Mouse (Mus musculus) heart, embryonic 14.5 days (tissue): ENCODE measurements around the gene Rab11fip3. TPM values are rescaled to one million over a fixed set of nuclear protein-coding genes. Genes with fewer than 3 reads are reported as not detected.
A peak's percentile ranks its signal among the peaks of the same experiment; 100 is the strongest.

ENCODE experiments used
- ATAC-seq: fragments of 200-750 bp; cut with Nextera tagmentation; 2 replicates; pipeline ENCODE4 v1.8.0; 2017; ENCODE audit warnings: low read depth, moderate TSS enrichment; ENCODE audit not compliant: insufficient number of reproducible peaks, insufficient read depth, low FRiP score
- H3K27ac ChIP-seq, 2 experiments: fragments of 200-500 bp in 1 of 2; fragments of 300-500 bp in 1 of 2; sonication (generic) in 1 of 2; replicated peaks in 1 of 2; 2 replicates each; pipeline ENCODE4 v1.5.1; 2012 to 2014; ENCODE audit warnings: low read depth in 2 of 2, low read length in 2 of 2, control low read depth in 1 of 2, mild to moderate bottlenecking in 1 of 2, mixed read lengths in 1 of 2; ENCODE audit not compliant: control insufficient read depth in 1 of 2, insufficient read depth in 1 of 2
- H3K27me3 ChIP-seq: fragments of 300-500 bp; sonication (generic); 2 replicates; pipeline ENCODE4 v1.6.1; 2014; ENCODE audit warnings: mild to moderate bottlenecking, low read length, control low read depth; ENCODE audit not compliant: control insufficient read depth, insufficient read depth
- H3K36me3 ChIP-seq: fragments of 300-500 bp; sonication (generic); 2 replicates; pipeline ENCODE4 v1.6.1; 2014; ENCODE audit warnings: mild to moderate bottlenecking, control low read depth, low read length, mixed read lengths; ENCODE audit not compliant: control insufficient read depth, insufficient read depth
- H3K4me1 ChIP-seq, 2 experiments: fragments of 200-500 bp in 1 of 2; fragments of 300-500 bp in 1 of 2; sonication (generic) in 1 of 2; 2 replicates each; pipeline ENCODE4 v1.6.1; 2012 to 2014; ENCODE audit warnings: low read length in 2 of 2, control low read depth in 1 of 2, mixed read lengths in 1 of 2; ENCODE audit not compliant: control insufficient read depth in 2 of 2, insufficient read depth in 2 of 2
- H3K4me2 ChIP-seq: fragments of 300-500 bp; sonication (generic); 2 replicates; pipeline ENCODE4 v1.6.1; 2014; ENCODE audit warnings: mild to moderate bottlenecking, low read length
- H3K4me3 ChIP-seq, 2 experiments: fragments of 200-500 bp in 1 of 2; fragments of 300-500 bp in 1 of 2; sonication (generic) in 1 of 2; 2 replicates each; pipeline ENCODE4 v1.5.1; 2012 to 2014; ENCODE audit warnings: low read length in 2 of 2, mild to moderate bottlenecking in 2 of 2, control low read depth in 1 of 2, low read depth in 1 of 2, moderate library complexity in 1 of 2; ENCODE audit not compliant: control insufficient read depth in 1 of 2, insufficient read depth in 1 of 2
- H3K9ac ChIP-seq: fragments of 300-500 bp; sonication (generic); 2 replicates; pipeline ENCODE4 v1.6.1; 2014; ENCODE audit warnings: mild to moderate bottlenecking, low read length
- H3K9me3 ChIP-seq: fragments of 300-500 bp; sonication (generic); 2 replicates; pipeline ENCODE4 v1.6.1; 2016; ENCODE audit warnings: low read length, control low read depth; ENCODE audit not compliant: control insufficient read depth
- WGBS: fragments of 180-500 bp; shearing (Covaris S2); extraction: QIAGEN DNeasy Blood & Tissue Kit; methylation state at CpG from one replicate; pipeline ENCODE4 v1.1.7; 2014; 5-methylcytosine and 5-hydroxymethylcytosine counted together
- polyA plus RNA-seq: library from polyadenylated mRNA; unstranded; fragments of >200 nt; fragmentation: Nextera tagmentation; extraction: Ambion mirVana; gene quantifications from 2 replicates; pipeline ENCODE4 v1.2.1, GENCODE M21; 2014

Gene Rab11fip3
- polyA plus RNA-seq, 1 experiment from 2014 or later: 12.8 TPM

GRCm38 (mm10) chr17:25992274-25992673, 77.1 kb downstream of the Rab11fip3 start:
- no peaks in the 10 kb centered on the region for H3K4me1 ChIP-seq
- no peaks in the 10 kb centered on the region for H3K27me3 ChIP-seq
- H3K9me3 ChIP-seq: no peaks in the 10 kb centered on the region
- H3K4me2 ChIP-seq: no peak overlapping the region
- ATAC-seq: no peak
- no peak overlapping the region for H3K4me3 ChIP-seq
- H3K9ac ChIP-seq: no peak overlapping the region
- H3K27ac ChIP-seq: no peak overlapping the region
- H3K36me3 ChIP-seq: peaks cover 77% of the 10 kb centered on the region
- WGBS: 96% methylated on average over 4 of the region's 4 CpGs

- Histone ChIP-seq H3K27me3 (no peaks in the 10 kb centered on the region), H3K4me1 (no peaks in the 10 kb centered on the region), H3K4me2 (no peak overlapping the region), H3K36me3 (peaks cover 62% of the 10 kb centered on the region), H3K9ac (no peak overlapping the region), H3K9me3 (no peaks in the 10 kb centered on the region), H3K27ac (no peak overlapping the region), H3K4me3 (no peak overlapping the region)
- ATAC-seq: no peak
- WGBS: 85% methylated on average over 5 of the region's 5 CpGs
Observed at GRCm38 (mm10) chr17:25990331-25990730, 79.0 kb downstream of the Rab11fip3 start.

- H3K36me3 ChIP-seq: peaks cover 20% of the 10 kb centered on the region
- H3K4me1 ChIP-seq: peaks cover 6 to 22% of the 10 kb centered on the region in 2 experiments; a peak in 3 of 4 replicates
- H3K27ac ChIP-seq: peak within 1 kb of the TSS; percentile 71 to 94
- H3K4me3 ChIP-seq: peak within 1 kb of the TSS; percentile 71 to 91
- peak within 1 kb of the TSS; percentile 95 for H3K9ac ChIP-seq
- ATAC-seq: peak; percentile 99
- under 1% methylated on average over 90 of the region's 91 CpGs for WGBS
- H3K4me2 ChIP-seq: peak within 1 kb of the TSS; percentile 94
- H3K9me3 ChIP-seq: no peaks in the 10 kb centered on the region
- no peaks in the 10 kb centered on the region for H3K27me3 ChIP-seq
Observed at GRCm38 (mm10) chr17:25985306-25986294, 83.8 kb downstream of the Rab11fip3 start, which contains the start of gene Capn15. TSS of gene Capn15 (minus strand) at chr17:25985796.

GRCm38 (mm10) chr17:25984556-25985305, 84.6 kb downstream of the Rab11fip3 start:
- peak overlapping the region; percentile 66 to 94 for H3K27ac ChIP-seq
- peak overlapping the region; percentile 95 for H3K9ac ChIP-seq
- ATAC-seq: peak; percentile 5; the same call in 1 of the 2 replicates
- H3K9me3 ChIP-seq: no peaks in the 10 kb centered on the region
- WGBS: 8% methylated on average over 17 of the region's 17 CpGs
- H3K4me2 ChIP-seq: peak overlapping the region; percentile 94
- H3K36me3 ChIP-seq: peaks cover 11% of the 10 kb centered on the region
- peaks cover 9 to 29% of the 10 kb centered on the region in 2 experiments for H3K4me1 ChIP-seq
- no peaks in the 10 kb centered on the region for H3K27me3 ChIP-seq
- H3K4me3 ChIP-seq: peak overlapping the region; percentile 71 to 91

- 86% methylated on average over 1 of the region's 1 CpGs for WGBS
- Histone ChIP-seq H3K27me3 (no peaks in the 10 kb centered on the region), H3K4me1 (peaks cover 9 to 29% of the 10 kb centered on the region in 2 experiments), H3K9me3 (no peaks in the 10 kb centered on the region), H3K9ac (0 out of 2 replicates have a peak overlapping the region, but pooled peaks have one; percentile 95), H3K4me2 (peak overlapping the region; percentile 94), H3K27ac (no peak overlapping the region), H3K36me3 (0 out of 2 replicates have a peak, but pooled peaks cover 6% of the 10 kb centered on the region), H3K4me3 (peak overlapping the region in 1 of 2 experiments; percentile 91; a peak in 2 of 4 replicates)
- ATAC-seq: no peak
Observed at GRCm38 (mm10) chr17:25984066-25984465, 85.3 kb downstream of the Rab11fip3 start.

- Histone ChIP-seq H3K36me3 (peaks cover 3% of the 10 kb centered on the region; the same call in 1 of the 2 replicates), H3K4me2 (no peak overlapping the region), H3K9me3 (no peaks in the 10 kb centered on the region), H3K27me3 (no peaks in the 10 kb centered on the region), H3K9ac (no peak overlapping the region), H3K27ac (no peak overlapping the region), H3K4me3 (no peak overlapping the region), H3K4me1 (peaks cover 9 to 29% of the 10 kb centered on the region in 2 experiments)
- 91% methylated on average over 3 of the region's 3 CpGs for WGBS
- ATAC-seq: no peak
Observed at GRCm38 (mm10) chr17:25982913-25983312, 86.4 kb downstream of the Rab11fip3 start.

GRCm38 (mm10) chr17:25980854-25981253, 88.5 kb downstream of the Rab11fip3 start:
- H3K9ac ChIP-seq: no peak overlapping the region
- no peaks in the 10 kb centered on the region for H3K9me3 ChIP-seq
- H3K27ac ChIP-seq: no peak overlapping the region
- H3K4me2 ChIP-seq: no peak overlapping the region
- H3K36me3 ChIP-seq: peaks cover 5% of the 10 kb centered on the region; the same call in 1 of the 2 replicates
- no peak for ATAC-seq
- WGBS: 83% methylated on average over 5 of the region's 5 CpGs
- H3K27me3 ChIP-seq: no peaks in the 10 kb centered on the region
- no peak overlapping the region for H3K4me3 ChIP-seq
- peaks cover 9 to 29% of the 10 kb centered on the region in 2 experiments for H3K4me1 ChIP-seq
